ENCODE assay signal across 16 mouse cellular contexts in genomic region chr11:60068631-60069030, GRCm38 (mm10). TPM values are rescaled to one million over a fixed set of nuclear protein-coding genes. Genes with fewer than 3 reads are reported as not detected.
"Had no signal": no experiment of that assay in that cellular context is flagged by ENCODE, and none has a peak within 500 bp of the region (broad histone marks: within the 10 kb centered on the region; RNA-seq: fewer than 3 reads in every experiment).

No protein-coding gene starts in this region.

- H3K4me3 ChIP-seq: neural tube, embryonic 13.5 days; neural tube, embryonic 15.5 days; stomach, embryonic 15.5 days had no signal

- DNase-seq: retina, postnatal 1 day; right cerebral cortex, adult 18-20 months; right cerebral cortex, postnatal 14 days; right cerebral cortex, postnatal 25 days; right cerebral cortex, postnatal 4 days; thymus, adult 18-20 months; thymus, adult 2 months; thymus, postnatal 14 days; thymus, postnatal 25 days; thymus, postnatal 36 days; thymus, postnatal 4 days had no signal

- H3K27ac ChIP-seq: neural tube, embryonic 13.5 days; neural tube, embryonic 15.5 days; stomach, embryonic 15.5 days; stomach, postnatal 0 days had no signal

- H3K4me1 ChIP-seq: neural tube, embryonic 15.5 days; stomach, embryonic 15.5 days had no signal

RNA-seq across cellular contexts. Expression of gene Pemt, which starts 22.3 kb away (rescaled TPM):
- total RNA-seq: neutrophil, adult 5-6 weeks had no signal
